Mouse (Mus musculus): ENCODE measurements around the gene Dnajc30.

GRCm38 (mm10) chr5:135023344-135024173 is 40.4 kb upstream of the Dnajc30 start, which contains the start of gene Stx1a:
- TF ChIP-seq EP300 (IDR thresholded peaks at IDR 0.05; ENCODE audit: insufficient read depth, low read depth, low read length) = no peak
- TF ChIP-seq POLR2A (IDR thresholded peaks at IDR 0.05; ENCODE audit: insufficient read depth, low read length) = peak; percentile 45
- no peak for TF ChIP-seq CTCF (IDR thresholded peaks at IDR 0.05; ENCODE audit: low read depth, low read length)
